Mouse (Mus musculus) frontal cortex, adult (tissue): ENCODE data around the gene 4930564D02Rik.
A peak's percentile ranks its signal among the peaks of the same experiment; 100 is the strongest.

Source experiments
- ATAC-seq: cut with Nextera tagmentation; 2 replicates; pipeline ENCODE4 v1.9.2; 2017; ENCODE audit warnings: mild to moderate bottlenecking, moderate library complexity, mixed read lengths; ENCODE audit not compliant: low TSS enrichment

The 4930564D02Rik gene

DNA sequence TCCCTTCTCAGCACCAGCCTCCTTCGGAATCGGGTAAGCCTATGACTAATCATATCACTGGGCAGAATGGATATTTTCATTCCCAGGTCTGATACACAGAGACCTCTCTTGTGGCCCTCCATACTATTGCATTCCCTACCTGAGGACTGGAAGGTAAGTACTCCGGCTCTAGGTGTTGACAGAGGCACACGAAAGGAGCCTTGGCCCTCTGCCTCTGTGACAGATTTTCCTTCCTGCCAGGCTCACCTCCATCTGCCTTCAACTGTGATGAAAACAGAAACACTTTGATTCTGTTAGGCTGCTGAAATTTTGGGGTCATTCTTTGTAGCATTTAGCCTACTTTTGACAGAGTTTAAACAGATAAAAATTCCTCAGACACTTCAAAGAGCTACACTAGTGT is 47.2 kb downstream of the 4930564D02Rik start:
- peak; percentile 82 for ATAC-seq

DNA sequence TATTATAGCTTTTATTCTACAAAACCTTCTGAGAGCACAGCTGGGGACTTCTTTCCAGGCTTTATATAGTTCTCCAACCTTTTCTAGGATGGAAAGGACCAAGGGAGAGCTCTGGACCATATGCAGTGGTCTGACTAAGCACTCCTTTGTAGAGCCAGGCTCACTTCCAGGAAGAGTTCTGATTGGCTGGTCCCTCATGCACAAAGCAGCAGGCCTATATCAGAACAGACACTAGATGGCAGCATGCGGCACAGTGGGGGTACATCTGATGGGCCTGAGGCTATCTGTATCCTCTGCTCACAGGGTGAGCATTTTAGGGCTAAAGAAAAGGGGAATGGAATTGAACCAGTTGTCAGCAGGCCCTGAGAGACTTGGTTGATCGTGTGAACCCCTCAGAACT is 47.6 kb downstream of the 4930564D02Rik start:
- ATAC-seq, result peak; percentile 93

DNA sequence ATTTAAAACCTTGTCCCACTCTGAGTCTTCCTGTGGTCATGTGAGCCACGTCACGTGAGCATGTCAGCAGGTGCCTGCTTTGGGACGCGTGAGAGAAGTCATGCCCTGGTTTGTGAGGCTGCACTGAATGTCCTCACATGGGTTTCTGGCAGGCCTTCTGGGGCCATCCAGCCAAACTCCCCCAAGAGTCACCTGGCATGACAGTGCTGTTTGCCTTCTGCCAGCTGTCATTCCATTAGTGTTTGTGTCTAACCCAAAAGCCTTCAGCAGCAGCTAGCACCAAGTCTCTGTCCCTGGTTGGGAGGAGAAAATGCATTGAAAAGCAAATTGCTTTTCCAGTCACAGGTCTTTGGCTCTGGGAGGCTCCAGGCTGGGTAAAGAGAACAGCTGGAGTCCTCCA is 50.0 kb downstream of the 4930564D02Rik start:
- no peak for ATAC-seq

DNA sequence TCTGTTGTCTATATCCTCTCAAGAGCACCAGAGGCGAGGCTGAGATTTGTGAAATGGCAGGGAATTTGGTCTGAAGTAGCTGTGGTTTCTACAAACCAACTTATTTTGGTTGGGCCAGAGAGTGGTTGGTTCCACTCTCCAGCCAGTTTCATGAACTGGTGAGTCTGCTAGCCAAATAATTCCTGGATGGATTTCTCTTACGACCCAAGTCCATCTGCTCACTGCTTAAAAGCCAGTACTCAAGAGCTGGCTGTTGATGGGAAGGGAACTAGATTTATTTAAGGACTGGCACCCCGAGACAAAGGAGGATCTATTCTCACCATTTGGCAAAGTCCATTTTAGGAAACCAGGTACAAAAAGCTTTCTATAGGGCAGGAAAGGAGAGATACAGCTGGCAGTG is 57.1 kb downstream of the 4930564D02Rik start:
- no peak for ATAC-seq

DNA sequence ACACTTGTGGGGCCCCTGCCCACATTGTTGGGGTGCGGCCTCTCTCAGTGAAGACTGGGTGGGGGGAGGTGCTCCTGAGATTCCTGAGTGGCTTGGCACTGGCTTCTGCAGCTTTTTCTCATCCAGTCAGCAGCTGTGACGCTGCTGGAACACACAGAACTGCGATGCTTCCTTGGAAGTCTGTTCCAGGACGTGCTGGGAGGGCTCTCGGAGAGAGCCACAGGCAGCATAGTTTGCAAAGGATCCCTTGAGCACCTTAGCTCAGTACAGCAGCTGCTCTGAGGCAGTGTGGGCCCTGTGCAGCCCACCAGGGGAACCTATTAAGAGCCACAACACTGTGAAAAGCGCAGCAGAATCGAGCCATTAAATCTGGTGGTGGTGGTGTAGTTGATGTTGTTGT is 61.2 kb downstream of the 4930564D02Rik start:
- ATAC-seq, result 0 out of 2 replicates have a peak, but pooled peaks have one; percentile 41
